Mouse (Mus musculus) kidney, embryonic 15.5 days (tissue): Measurements from ENCODE around the gene Nedd4. TPM values are rescaled to one million over a fixed set of nuclear protein-coding genes. Genes with fewer than 3 reads are reported as not detected.

ENCODE experiments used
- ATAC-seq: fragments of 200-750 bp; cut with Nextera tagmentation; replicated peaks from 2 replicates; pipeline ENCODE4 v1.8.0; 2017; ENCODE audit warnings: moderate TSS enrichment; ENCODE audit not compliant: low FRiP score
- H3K27ac ChIP-seq: fragments of 300-500 bp; sonication (generic); 2 replicates; pipeline ENCODE4 v1.5.1; 2015; ENCODE audit warnings: mild to moderate bottlenecking, inconsistent platforms
- H3K27me3 ChIP-seq: fragments of 300-500 bp; sonication (generic); 2 replicates; pipeline ENCODE4 v1.6.1; 2015; ENCODE audit warnings: inconsistent platforms
- H3K36me3 ChIP-seq: fragments of 300-500 bp; sonication (generic); 2 replicates; pipeline ENCODE4 v1.6.1; 2015; ENCODE audit warnings: inconsistent platforms
- H3K4me1 ChIP-seq: fragments of 300-500 bp; sonication (generic); 2 replicates; pipeline ENCODE4 v1.6.1; 2015; ENCODE audit warnings: inconsistent platforms
- H3K4me2 ChIP-seq: fragments of 300-500 bp; sonication (generic); 2 replicates; pipeline ENCODE4 v1.6.1; 2015; ENCODE audit warnings: moderate library complexity, mild to moderate bottlenecking, inconsistent platforms
- H3K4me3 ChIP-seq: fragments of 300-500 bp; sonication (generic); replicated peaks from 2 replicates; pipeline ENCODE4 v1.5.1; 2015; ENCODE audit warnings: mild to moderate bottlenecking, inconsistent platforms
- H3K9ac ChIP-seq: fragments of 300-500 bp; sonication (generic); 2 replicates; pipeline ENCODE4 v1.6.1; 2015; ENCODE audit warnings: mild to moderate bottlenecking, inconsistent platforms
- H3K9me3 ChIP-seq: fragments of 300-500 bp; sonication (generic); replicated peaks from 2 replicates; pipeline ENCODE4 v1.6.1; 2016; ENCODE audit warnings: inconsistent platforms
- WGBS: fragments of 180-500 bp; shearing (Covaris S2); methylation state at CpG from one replicate; pipeline ENCODE4 v1.1.7; 2015; ENCODE audit warnings: mixed read lengths; 5-methylcytosine and 5-hydroxymethylcytosine counted together
- polyA plus RNA-seq: library from polyadenylated mRNA; unstranded; fragments of >200 nt; fragmentation: Nextera tagmentation; extraction: Ambion mirVana; gene quantifications from 2 replicates; pipeline ENCODE4 v1.2.1, GENCODE M21; 2015

Gene Nedd4
- polyA plus RNA-seq, 1 experiment from 2014 or later, result 670 TPM

DNA sequence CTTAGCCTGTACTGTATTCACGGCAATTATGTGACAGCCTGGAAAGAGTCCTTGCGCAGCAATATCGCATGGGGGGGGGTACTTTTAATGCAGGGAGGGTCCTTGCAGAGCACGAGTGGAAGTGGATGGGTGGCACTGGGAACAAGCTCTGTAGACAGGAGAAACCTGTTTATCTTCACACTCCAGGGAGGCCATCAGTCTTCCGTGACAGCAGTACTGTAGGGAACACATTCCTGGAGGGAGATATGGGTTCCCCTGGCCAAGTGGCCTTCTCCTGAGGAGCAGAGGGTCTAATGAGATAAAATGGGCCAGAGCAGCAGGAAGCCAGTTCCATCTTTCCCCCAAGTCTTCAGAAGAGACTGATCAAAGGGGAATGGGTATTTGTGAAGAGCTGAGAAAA lies 118.5 kb downstream of the Nedd4 start:
- Histone ChIP-seq H3K27me3 (no peaks in the 10 kb centered on the region), H3K4me2 (0 out of 2 replicates have a peak overlapping the region, but pooled peaks have one; percentile 2), H3K4me3 (no peak overlapping the region), H3K27ac (peak overlapping the region; percentile 37; the same call in 1 of the 2 replicates), H3K9me3 (no peaks in the 10 kb centered on the region), H3K9ac (no peak overlapping the region), H3K4me1 (peaks cover 35% of the 10 kb centered on the region), H3K36me3 (no peaks in the 10 kb centered on the region)
- 30% methylated on average over 5 of the region's 5 CpGs for WGBS
- no peak for ATAC-seq

DNA sequence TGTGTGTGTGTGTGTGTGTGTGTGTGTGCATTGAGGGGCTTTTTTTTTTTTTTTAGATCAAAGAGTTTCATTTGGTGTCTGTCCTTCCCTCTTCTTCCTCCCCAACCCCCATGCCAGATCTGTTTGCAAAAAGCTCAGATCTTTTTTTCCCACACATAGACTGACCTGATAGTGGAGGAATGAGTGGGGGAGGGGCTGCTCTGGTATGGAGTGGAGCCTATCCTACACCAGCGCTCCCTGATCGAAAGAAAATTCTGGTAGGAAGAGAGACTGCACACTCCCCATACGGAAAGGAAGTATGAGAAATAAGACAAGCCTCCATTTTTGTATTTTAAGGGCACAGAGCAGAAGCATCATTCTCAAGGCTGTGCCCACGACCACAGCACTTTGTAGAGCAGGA lies 119.3 kb downstream of the Nedd4 start:
- 0 out of 2 replicates have a peak, but pooled peaks have one; percentile 23 for ATAC-seq
- Histone ChIP-seq H3K36me3 (no peaks in the 10 kb centered on the region), H3K4me1 (peaks cover 35% of the 10 kb centered on the region), H3K9ac (no peak overlapping the region), H3K4me2 (no peak overlapping the region), H3K27ac (no peak overlapping the region), H3K9me3 (no peaks in the 10 kb centered on the region), H3K27me3 (no peaks in the 10 kb centered on the region), H3K4me3 (no peak overlapping the region)
- WGBS, result 42% methylated on average over 4 of the region's 4 CpGs

DNA sequence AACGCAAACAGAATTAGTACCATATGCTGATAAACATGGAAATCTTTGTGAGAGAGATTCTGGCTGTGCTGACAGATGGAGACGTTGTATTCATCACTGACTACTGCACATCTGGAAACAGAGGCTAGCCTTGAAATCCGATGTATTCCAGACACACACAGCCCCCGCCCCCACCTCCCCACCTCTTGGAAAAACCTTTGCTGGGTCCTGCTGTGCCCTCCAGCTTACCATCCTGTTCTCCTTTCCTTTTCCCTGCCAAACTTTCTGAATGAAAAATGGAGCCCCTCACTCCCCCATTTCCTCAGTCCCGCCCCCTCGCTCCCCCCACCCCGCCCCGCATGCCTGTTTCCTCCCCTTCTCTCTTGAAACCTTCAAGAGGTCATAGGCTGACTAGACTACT lies 120.0 kb downstream of the Nedd4 start:
- WGBS, result 30% methylated on average over 8 of the region's 8 CpGs
- H3K36me3 ChIP-seq, result no peaks in the 10 kb centered on the region
- H3K4me3 ChIP-seq, result no peak overlapping the region
- 0 out of 2 replicates have a peak, but pooled peaks have one; percentile 19 for ATAC-seq
- H3K27me3 ChIP-seq, result no peaks in the 10 kb centered on the region
- H3K4me1 ChIP-seq, result peaks cover 35% of the 10 kb centered on the region
- no peak overlapping the region for H3K27ac ChIP-seq
- H3K9ac ChIP-seq, result no peak overlapping the region
- H3K9me3 ChIP-seq, result no peaks in the 10 kb centered on the region
- H3K4me2 ChIP-seq, result no peak overlapping the region

DNA sequence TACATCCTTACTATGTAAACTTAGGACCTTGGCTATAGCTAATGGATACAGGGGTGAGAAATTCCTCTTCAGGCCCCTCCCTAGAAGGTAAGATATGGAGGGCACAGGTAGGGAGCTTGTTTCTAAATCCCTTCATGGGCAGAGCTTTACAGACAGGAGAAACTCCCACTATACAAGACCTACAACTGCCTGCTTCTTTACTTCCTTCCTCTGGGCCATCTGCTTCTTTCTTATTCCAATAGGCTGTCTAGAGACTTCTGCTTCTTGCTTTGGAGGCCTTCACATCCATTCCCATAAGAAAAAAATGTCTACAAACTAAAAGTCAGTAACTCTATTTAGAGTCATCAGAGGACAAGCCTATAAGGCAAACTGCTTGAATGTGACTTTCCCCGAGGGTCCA lies 125.6 kb downstream of the Nedd4 start:
- H3K27me3 ChIP-seq, result no peaks in the 10 kb centered on the region
- no peak overlapping the region for H3K9ac ChIP-seq
- 86% methylated on average over 1 of the region's 1 CpGs for WGBS
- H3K36me3 ChIP-seq, result no peaks in the 10 kb centered on the region
- peaks cover 19% of the 10 kb centered on the region for H3K4me1 ChIP-seq
- no peak overlapping the region for H3K27ac ChIP-seq
- H3K4me3 ChIP-seq, result no peak overlapping the region
- no peaks in the 10 kb centered on the region for H3K9me3 ChIP-seq
- no peak overlapping the region for H3K4me2 ChIP-seq
- no peak for ATAC-seq

DNA sequence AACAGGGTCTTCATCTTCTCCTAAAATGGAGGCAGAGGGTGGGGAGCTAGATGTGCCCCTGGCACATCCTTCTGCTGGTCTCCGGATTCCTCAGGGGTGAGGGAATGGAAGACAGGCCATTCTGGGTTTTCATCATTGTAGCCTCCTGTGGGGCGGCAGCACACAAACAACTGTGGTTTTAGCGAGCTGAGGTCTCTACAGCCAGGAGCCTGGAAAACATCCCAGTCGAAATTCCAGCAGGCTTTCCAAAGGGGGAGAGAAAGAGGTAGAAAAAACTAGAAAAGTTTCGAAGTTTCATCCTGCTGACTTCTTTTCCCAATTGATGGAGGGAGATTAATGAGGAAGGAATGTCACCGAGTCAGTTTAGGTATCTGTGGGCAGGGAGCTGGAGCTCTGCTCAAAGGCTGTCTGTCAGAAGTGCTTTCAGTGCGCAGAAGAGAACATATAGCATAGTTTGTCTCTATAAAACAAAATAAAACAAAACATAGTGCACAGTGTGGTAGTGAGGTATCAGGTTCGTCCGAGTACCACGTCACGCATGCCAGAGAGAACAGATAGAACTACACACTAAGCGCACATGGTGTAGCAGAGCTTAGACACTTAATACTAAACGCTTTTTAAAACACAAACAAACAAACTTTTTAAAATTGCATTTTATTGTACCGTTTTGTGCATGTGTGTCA lies 128.5 kb downstream of the Nedd4 start:
- Histone ChIP-seq H3K36me3 (no peaks in the 10 kb centered on the region), H3K27ac (0 out of 2 replicates have a peak overlapping the region, but pooled peaks have one; percentile 29), H3K9ac (no peak overlapping the region), H3K4me1 (peaks cover 19% of the 10 kb centered on the region), H3K4me2 (no peak overlapping the region), H3K27me3 (no peaks in the 10 kb centered on the region), H3K4me3 (no peak overlapping the region), H3K9me3 (no peaks in the 10 kb centered on the region)
- WGBS, result 47% methylated on average over 14 of the region's 14 CpGs
- no peak for ATAC-seq

DNA sequence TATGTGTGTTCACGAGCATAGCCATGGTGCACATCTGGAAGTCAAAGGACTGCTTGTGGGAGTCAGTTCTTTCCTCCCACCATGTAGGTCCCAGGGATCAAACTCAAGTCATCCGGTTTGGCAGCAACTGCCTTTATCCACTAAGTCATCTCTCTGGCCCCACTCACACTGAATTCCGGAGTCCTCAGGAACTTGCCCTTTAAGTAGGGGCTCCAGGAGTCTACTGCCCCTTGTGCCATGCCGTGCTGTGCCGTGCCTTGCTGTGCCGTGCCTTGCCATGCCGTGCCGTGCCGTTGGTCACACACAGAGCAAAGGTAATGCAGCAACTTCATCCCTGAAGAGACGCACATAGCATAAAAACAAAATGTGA lies 129.1 kb downstream of the Nedd4 start:
- Histone ChIP-seq H3K4me1 (peaks cover 19% of the 10 kb centered on the region), H3K4me3 (no peak overlapping the region), H3K4me2 (0 out of 2 replicates have a peak overlapping the region, but pooled peaks have one; percentile 30), H3K27ac (0 out of 2 replicates have a peak overlapping the region, but pooled peaks have one; percentile 29), H3K27me3 (no peaks in the 10 kb centered on the region), H3K9ac (no peak overlapping the region), H3K36me3 (no peaks in the 10 kb centered on the region), H3K9me3 (no peaks in the 10 kb centered on the region)
- 36% methylated on average over 10 of the region's 10 CpGs for WGBS
- ATAC-seq, result no peak

DNA sequence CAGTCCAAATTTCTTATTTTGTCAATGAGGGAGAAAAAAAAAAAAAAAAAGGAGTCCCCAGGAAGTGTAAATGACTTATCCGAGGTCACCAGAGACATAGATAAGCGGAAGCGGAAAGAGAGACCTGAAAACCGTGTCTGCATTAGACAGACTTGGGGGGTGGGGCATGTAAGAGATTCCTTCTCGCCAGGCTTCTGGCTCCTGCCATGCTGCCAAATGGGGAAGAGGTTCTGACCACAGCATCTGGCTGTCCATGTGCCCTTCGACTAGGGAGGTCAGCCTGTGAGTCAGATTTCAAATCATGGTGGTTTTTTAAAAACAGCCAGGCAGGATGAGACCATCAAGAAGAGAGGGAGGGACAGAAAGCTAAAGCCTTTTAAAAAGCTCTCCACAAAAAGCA lies 129.5 kb downstream of the Nedd4 start:
- no peaks in the 10 kb centered on the region for H3K9me3 ChIP-seq
- peaks cover 19% of the 10 kb centered on the region for H3K4me1 ChIP-seq
- peak overlapping the region; percentile 30; the same call in 1 of the 2 replicates for H3K4me2 ChIP-seq
- H3K9ac ChIP-seq, result no peak overlapping the region
- 16% methylated on average over 6 of the region's 6 CpGs for WGBS
- H3K36me3 ChIP-seq, result no peaks in the 10 kb centered on the region
- ATAC-seq, result no peak
- no peak overlapping the region for H3K4me3 ChIP-seq
- no peaks in the 10 kb centered on the region for H3K27me3 ChIP-seq
- H3K27ac ChIP-seq, result no peak overlapping the region

DNA sequence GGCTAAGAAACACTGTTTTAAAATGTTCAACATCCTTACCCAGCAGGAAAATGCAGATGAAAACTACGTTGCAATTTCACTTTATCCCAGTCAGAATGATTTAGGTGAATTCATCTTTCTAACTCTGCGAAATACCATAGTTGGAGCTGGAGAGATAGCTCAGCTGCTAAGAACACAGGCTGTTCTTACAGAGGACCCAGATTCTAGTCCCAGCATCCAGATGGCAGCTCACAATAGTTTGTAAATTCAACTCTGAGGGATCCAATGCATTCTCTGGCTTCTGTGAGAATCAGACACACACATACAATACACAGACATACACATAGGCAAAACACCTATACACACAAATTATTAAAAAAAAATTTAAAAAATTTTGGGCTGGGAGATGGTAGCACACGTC lies 133.1 kb downstream of the Nedd4 start:
- ATAC-seq, result no peak
- Histone ChIP-seq H3K27ac (no peak overlapping the region), H3K27me3 (no peaks in the 10 kb centered on the region), H3K9me3 (no peaks in the 10 kb centered on the region), H3K4me2 (no peak overlapping the region), H3K9ac (no peak overlapping the region), H3K36me3 (no peaks in the 10 kb centered on the region), H3K4me1 (peaks cover 20% of the 10 kb centered on the region), H3K4me3 (no peak overlapping the region)
- 85% methylated on average over 3 of the region's 3 CpGs for WGBS

DNA sequence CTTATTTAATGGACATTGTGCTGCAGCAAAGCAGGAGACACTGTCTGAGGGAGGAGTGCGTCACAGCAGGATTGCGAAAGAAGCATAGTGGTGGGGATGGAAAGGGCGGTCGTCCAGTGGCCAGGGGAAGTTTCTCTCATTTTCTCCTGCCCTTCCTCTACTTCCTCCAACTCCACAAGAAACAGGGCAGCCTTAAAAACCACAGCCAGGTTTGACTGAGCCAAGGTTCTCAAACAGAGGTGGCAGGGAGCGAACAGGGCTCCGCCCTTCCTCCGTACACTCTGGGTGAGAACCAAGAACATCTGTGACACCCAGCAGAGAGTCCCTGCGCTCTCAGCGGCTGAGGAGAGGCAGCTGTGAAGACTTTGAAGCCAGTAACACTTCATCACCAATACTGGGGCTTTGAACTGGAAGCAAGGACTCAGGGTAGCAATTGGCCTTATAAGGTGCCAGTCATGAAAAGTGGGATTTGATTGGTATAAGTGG lies 135.0 kb downstream of the Nedd4 start:
- H3K4me2 ChIP-seq, result 0 out of 2 replicates have a peak overlapping the region, but pooled peaks have one; percentile 12
- ATAC-seq, result no peak
- H3K9ac ChIP-seq, result no peak overlapping the region
- 44% methylated on average over 9 of the region's 9 CpGs for WGBS
- H3K27me3 ChIP-seq, result no peaks in the 10 kb centered on the region; the same call in 1 of the 2 replicates
- H3K9me3 ChIP-seq, result no peaks in the 10 kb centered on the region
- no peak overlapping the region for H3K27ac ChIP-seq
- H3K4me3 ChIP-seq, result no peak overlapping the region
- no peaks in the 10 kb centered on the region for H3K36me3 ChIP-seq
- peaks cover 4% of the 10 kb centered on the region; the same call in 1 of the 2 replicates for H3K4me1 ChIP-seq

Other genes with a start within 250 kb of the Nedd4 start
- 33.3 and 33.6 TPM in 2 replicates for gene Mns1, start 224.3 kb upstream of the Nedd4 start, polyA plus RNA-seq
- 34.4 and 37.3 TPM in 2 replicates for gene Tex9, start 170.1 kb upstream of the Nedd4 start, polyA plus RNA-seq
- gene Rfx7, start 130.1 kb upstream of the Nedd4 start, polyA plus RNA-seq, result 12.8 and 13.5 TPM in 2 replicates
- 2.1 and 2.6 TPM in 2 replicates for gene Prtg, start 144.5 kb downstream of the Nedd4 start, polyA plus RNA-seq